Mouse (Mus musculus) regulatory T cell (primary cell): ENCODE measurements around the gene Tmem167.

ENCODE experiments used
- in situ Hi-C: fragments of 300-600 bp; cut with MboI, MseI; formaldehyde crosslinking; loops from one replicate; pipeline ENCODE4 v1.15.1; 2025; ENCODE audit warnings: high pct_unique_total_duplicates

Gene Tmem167

GRCm38 (mm10) chr13:90183536-90183935 is 94.6 kb downstream of the Tmem167 start:
- in situ Hi-C loops: no loop called here

- in situ Hi-C loops: no loop called here
These were observed 97.8 kb downstream of the Tmem167 start for GRCm38 (mm10) chr13:90186694-90187093.

DNA sequence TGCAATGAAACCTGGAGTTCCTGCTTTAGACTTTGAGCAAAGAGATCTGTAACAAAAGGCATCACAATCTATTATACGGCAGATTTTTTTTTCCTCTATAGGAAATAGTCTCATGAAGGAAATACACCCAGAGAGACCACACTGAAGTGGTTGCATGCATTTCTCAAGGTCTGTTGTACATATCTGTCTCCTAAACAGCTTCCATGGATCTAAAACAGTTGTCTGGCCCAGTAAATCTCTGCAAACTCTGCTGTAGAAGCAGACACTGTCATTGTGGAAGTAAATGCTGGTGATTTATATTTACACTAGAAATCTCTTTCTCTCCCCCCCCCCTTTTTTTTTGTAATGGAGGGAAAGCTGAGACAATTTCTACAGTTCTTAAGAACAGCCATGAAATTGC is 99.1 kb downstream of the Tmem167 start:
- in situ Hi-C loops: no loop called here

- in situ Hi-C loops: no loop called here
These were observed 102.9 kb downstream of the Tmem167 start for GRCm38 (mm10) chr13:90191794-90192193.
